Mouse (Mus musculus) G1E (cell line): ENCODE data around the gene Sult1d1.

Experiments
- CTCF ChIP-seq: IDR thresholded peaks from 2 replicates; pipeline ENCODE4 v1.5.1; 2012; ENCODE audit warnings: low read depth, low read length, inconsistent platforms, mixed read lengths
- GATA1 ChIP-seq: IDR thresholded peaks from 2 replicates; pipeline ENCODE4 v1.6.1; 2012; ENCODE audit warnings: borderline replicate concordance, low read length, inconsistent platforms, mixed read lengths
- TAL1 ChIP-seq: conservative IDR thresholded peaks from 2 replicates; pipeline ENCODE4 v1.6.1; 2012; ENCODE audit warnings: low read depth, low read length, inconsistent platforms, mixed read lengths

DNA sequence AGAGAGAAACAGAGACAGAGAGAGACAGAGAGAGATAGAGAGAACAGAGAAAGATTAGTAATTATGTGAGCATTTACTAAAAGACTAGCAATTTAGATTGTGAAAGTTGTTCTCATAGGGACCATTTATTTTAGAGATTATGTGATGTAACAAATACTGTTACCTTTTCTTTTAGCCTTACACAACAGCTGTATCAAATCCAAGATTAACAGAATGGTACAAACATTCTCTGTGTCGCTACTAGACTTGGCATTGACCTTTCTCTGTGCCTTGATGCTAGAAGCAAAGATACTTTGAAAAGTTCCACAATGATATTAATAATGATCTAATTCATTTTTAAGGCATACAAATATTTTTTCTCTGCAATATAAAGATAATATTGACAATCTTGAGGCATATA, 11.6 kb upstream of the Sult1d1 start:
- TF ChIP-seq GATA1 (no peak), CTCF (no peak), TAL1 (no peak)
